ENCODE assay signal across 8 mouse cellular contexts in the genomic region with DNA sequence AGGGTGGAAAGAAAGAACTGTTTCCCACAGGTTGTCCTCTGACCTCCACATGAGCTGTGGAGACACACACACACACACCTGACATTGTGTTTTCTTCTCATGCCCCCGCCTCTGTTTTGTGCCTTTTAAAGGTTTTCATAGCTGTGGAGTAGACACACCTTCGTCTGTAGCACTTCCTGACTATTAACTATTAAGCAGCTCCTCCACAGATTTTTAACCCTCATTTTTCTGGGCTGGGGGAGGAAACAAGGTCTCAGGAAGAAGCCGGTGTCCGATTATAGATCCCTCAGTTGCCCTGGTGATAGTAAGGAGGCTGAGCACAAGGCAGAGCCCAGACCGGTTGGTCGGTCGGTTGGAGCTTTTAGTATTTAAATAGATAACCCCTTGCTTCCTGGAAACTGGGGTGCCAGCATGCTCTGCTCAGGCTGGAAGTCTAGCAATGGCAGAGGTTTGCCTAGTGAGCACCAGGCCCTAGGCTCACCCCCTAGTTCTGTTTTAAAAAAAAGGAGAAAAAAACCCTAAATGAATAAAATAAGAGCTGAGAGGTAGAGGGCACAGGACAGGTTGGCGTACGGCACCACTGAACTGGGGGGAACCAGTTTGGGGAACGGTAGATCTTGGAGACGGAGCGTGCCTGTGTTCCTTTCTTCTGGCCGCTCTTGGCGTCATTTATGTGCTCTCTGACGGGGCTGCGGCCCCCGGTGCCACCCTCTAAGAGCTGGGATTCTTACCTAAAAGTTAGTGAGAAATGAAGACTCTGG. TPM values are rescaled to one million over a fixed set of nuclear protein-coding genes. Genes with fewer than 3 reads are reported as not detected.
DNase-seq lines count a peak whose midpoint lies in the region; ATAC-seq and TF ChIP-seq lines count a peak whose summit lies in the region.

No protein-coding gene starts in this region.

- TF ChIP-seq EP300 in liver, postnatal 0 days (IDR thresholded peaks at IDR 0.05; ENCODE audit: low read depth), result no peak

- H3K36me3 ChIP-seq in liver, postnatal 0 days (replicated peaks; ENCODE audit: insufficient read depth, low read length), result peaks cover under 1% of the 10 kb centered on the region; the same call in 1 of the 2 replicates

- no peaks in the 10 kb centered on the region for H3K27me3 ChIP-seq in liver, postnatal 0 days (ENCODE audit: insufficient read depth, low read length)

- under 1% methylated on average over 17 of the region's 17 CpGs for whole genome bisulfite sequencing in liver, postnatal 0 days (ENCODE audit: insufficient replicate concordance)

- peak; percentile 22 for ATAC-seq in granulocyte monocyte progenitor cell, adult 5-6 weeks (replicated peaks; ENCODE audit: poor library complexity, severe bottlenecking)
- peak; percentile 50 for ATAC-seq in liver, postnatal 0 days

- peak overlapping the region; percentile 68 for H3K9ac ChIP-seq in liver, postnatal 0 days (replicated peaks)

- peak overlapping the region; percentile 61 for H3K4me3 ChIP-seq in left cerebral cortex, adult 2 months
- H3K4me3 ChIP-seq in bone marrow macrophage, adult 2 months (ENCODE audit: insufficient read depth, low read length), result peak overlapping the region; percentile 70
- peak overlapping the region; percentile 72 for H3K4me3 ChIP-seq in liver, postnatal 0 days (ENCODE audit: low read depth, low read length)

- intact Hi-C loops in left cerebral cortex, adult 2 months (cut with DNase I), result no loop called here
- intact Hi-C loops in left cerebral cortex, postnatal 10 days (cut with DNase I), result no loop called here

- H3K4me2 ChIP-seq in liver, postnatal 0 days (ENCODE audit: low read depth, low read length), result peak overlapping the region; percentile 81

- no peak for DNase-seq in left cerebral cortex, adult 2 months (ENCODE audit: extremely low spot score in 1 of 2, low spot score in 2 of 2)
- no peak for DNase-seq in left cerebral cortex, postnatal 10 days (ENCODE audit: extremely low spot score in 1 of 2, low spot score in 2 of 2)
- DNase-seq in liver, postnatal 0 days, result peak; percentile 38
- DNase-seq in adrenal gland, postnatal 36 days, result no peak
- DNase-seq in urinary bladder, postnatal 25 days (ENCODE audit: low spot score), result no peak
- DNase-seq in urinary bladder, postnatal 10 days (ENCODE audit: low spot score), result no peak

- H3K9me3 ChIP-seq in liver, postnatal 0 days (ENCODE audit: low read length), result no peaks in the 10 kb centered on the region

- no peak for TF ChIP-seq CTCF in left cerebral cortex, adult 2 months (IDR thresholded peaks at IDR 0.05)
- TF ChIP-seq CTCF in bone marrow macrophage, adult 2 months (IDR thresholded peaks at IDR 0.05; ENCODE audit: low read depth, low read length), result no peak
- TF ChIP-seq CTCF in liver, postnatal 0 days (IDR thresholded peaks at IDR 0.05; ENCODE audit: low read depth), result no peak

- H3K27ac ChIP-seq in left cerebral cortex, adult 2 months, result peak overlapping the region; percentile 97
- peak overlapping the region; percentile 83 for H3K27ac ChIP-seq in bone marrow macrophage, adult 2 months (ENCODE audit: insufficient read depth, low read depth, low read length)
- peak overlapping the region; percentile 99 for H3K27ac ChIP-seq in liver, postnatal 0 days (ENCODE audit: low read depth)

- peaks cover 15% of the 10 kb centered on the region for H3K4me1 ChIP-seq in bone marrow macrophage, adult 2 months (ENCODE audit: control insufficient read depth, insufficient read depth, low read length)
- H3K4me1 ChIP-seq in liver, postnatal 0 days (ENCODE audit: insufficient read depth), result peaks cover 31% of the 10 kb centered on the region

- TF ChIP-seq POLR2A in bone marrow macrophage, adult 2 months (IDR thresholded peaks at IDR 0.05; ENCODE audit: borderline replicate concordance, low read depth, low read length), result no peak

RNA-seq across cellular contexts. Expression of a gene that starts 38.1 kb away (rescaled TPM):
- 100 to 1,000 TPM; 266 to 272 TPM for total RNA-seq in left cerebral cortex, adult 2 months (2021)
- total RNA-seq in left cerebral cortex, postnatal 10 days (2021), result 100 to 1,000 TPM; 237 to 246 TPM
- polyA plus RNA-seq in bone marrow macrophage, adult 2 months (2012; ENCODE audit: insufficient read depth, insufficient read length, missing spikeins), result 138 and 153 TPM in 2 replicates
- 106 and 113 TPM in 2 replicates for total RNA-seq in granulocyte monocyte progenitor cell, adult 5-6 weeks (2014; fragmentation: Nextera tagmentation)
- total RNA-seq in granulocyte monocyte progenitor cell, adult 5-6 weeks (2017), result 183 and 215 TPM in 2 replicates
- polyA plus RNA-seq in liver, postnatal 0 days (2015; fragmentation: Nextera tagmentation; extraction: Ambion mirVana), result 53.3 and 55.5 TPM in 2 replicates
- total RNA-seq in adrenal gland, postnatal 36 days (2021), result 100 to 1,000 TPM; 104 to 114 TPM
